Mouse (Mus musculus): ENCODE data around the gene Pgrmc2. TPM values are rescaled to one million over a fixed set of nuclear protein-coding genes. Genes with fewer than 3 reads are reported as not detected.

Pgrmc2 gene
- polyA plus RNA-seq, 1 experiment, result 1.9 TPM

GRCm38 (mm10) chr3:41058395-41058794 is 24.5 kb downstream of the Pgrmc2 start:
- H3K4me1 ChIP-seq (ENCODE audit: control insufficient read depth), result no peaks in the 10 kb centered on the region; the same call in 1 of the 2 replicates
- H3K36me3 ChIP-seq (ENCODE audit: control insufficient read depth), result peaks cover under 1% of the 10 kb centered on the region
- H3K9me3 ChIP-seq (ENCODE audit: control insufficient read depth, low read length), result no peaks in the 10 kb centered on the region; the same call in 1 of the 2 replicates
- H3K4me3 ChIP-seq (replicated peaks), result no peak overlapping the region
- TF ChIP-seq TAL1 (IDR thresholded peaks at IDR 0.05; ENCODE audit: low read length) (no peak), GATA1 (IDR thresholded peaks at IDR 0.05; ENCODE audit: low read length) (no peak)
- no peaks in the 10 kb centered on the region for H3K27me3 ChIP-seq (ENCODE audit: control insufficient read depth)

- Histone ChIP-seq H3K9me3 (ENCODE audit: control insufficient read depth, low read length) (no peaks in the 10 kb centered on the region; the same call in 1 of the 2 replicates), H3K36me3 (ENCODE audit: control insufficient read depth) (no peaks in the 10 kb centered on the region), H3K27me3 (ENCODE audit: control insufficient read depth) (no peaks in the 10 kb centered on the region), H3K4me3 (replicated peaks) (no peak overlapping the region), H3K4me1 (ENCODE audit: control insufficient read depth) (no peaks in the 10 kb centered on the region)
- TF ChIP-seq GATA1 (IDR thresholded peaks at IDR 0.05; ENCODE audit: low read length) (no peak), TAL1 (IDR thresholded peaks at IDR 0.05; ENCODE audit: low read length) (no peak)
These were observed 29.5 kb downstream of the Pgrmc2 start for GRCm38 (mm10) chr3:41053334-41053733.

DNA sequence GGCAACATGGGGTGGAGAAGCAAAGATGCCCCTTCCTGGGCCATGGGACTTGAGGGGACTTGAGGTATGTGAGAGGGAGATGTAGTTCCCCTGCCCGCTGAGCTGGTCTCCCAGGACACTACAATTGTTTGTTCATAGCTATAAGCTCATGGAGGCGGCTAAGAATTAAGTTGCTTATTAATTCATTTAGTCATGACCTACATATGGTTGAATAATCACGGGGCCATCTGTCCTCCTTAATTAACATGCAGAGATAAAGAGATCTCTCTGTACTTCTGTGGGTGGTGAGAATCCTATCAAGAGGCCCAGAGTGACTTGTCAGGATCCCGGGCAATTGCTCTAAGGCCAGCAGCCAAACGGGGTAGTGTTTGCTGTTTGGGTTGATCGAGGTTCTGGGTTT is 35.0 kb downstream of the Pgrmc2 start:
- peaks cover 7% of the 10 kb centered on the region for H3K4me1 ChIP-seq (ENCODE audit: control insufficient read depth)
- no peak for TF ChIP-seq GATA1 (IDR thresholded peaks at IDR 0.05; ENCODE audit: low read length)
- TF ChIP-seq TAL1 (IDR thresholded peaks at IDR 0.05; ENCODE audit: low read length), result no peak
- no peak overlapping the region for H3K4me3 ChIP-seq (replicated peaks)
- H3K27me3 ChIP-seq (ENCODE audit: control insufficient read depth), result no peaks in the 10 kb centered on the region
- H3K36me3 ChIP-seq (ENCODE audit: control insufficient read depth), result no peaks in the 10 kb centered on the region
- H3K9me3 ChIP-seq (ENCODE audit: control insufficient read depth, low read length), result no peaks in the 10 kb centered on the region

DNA sequence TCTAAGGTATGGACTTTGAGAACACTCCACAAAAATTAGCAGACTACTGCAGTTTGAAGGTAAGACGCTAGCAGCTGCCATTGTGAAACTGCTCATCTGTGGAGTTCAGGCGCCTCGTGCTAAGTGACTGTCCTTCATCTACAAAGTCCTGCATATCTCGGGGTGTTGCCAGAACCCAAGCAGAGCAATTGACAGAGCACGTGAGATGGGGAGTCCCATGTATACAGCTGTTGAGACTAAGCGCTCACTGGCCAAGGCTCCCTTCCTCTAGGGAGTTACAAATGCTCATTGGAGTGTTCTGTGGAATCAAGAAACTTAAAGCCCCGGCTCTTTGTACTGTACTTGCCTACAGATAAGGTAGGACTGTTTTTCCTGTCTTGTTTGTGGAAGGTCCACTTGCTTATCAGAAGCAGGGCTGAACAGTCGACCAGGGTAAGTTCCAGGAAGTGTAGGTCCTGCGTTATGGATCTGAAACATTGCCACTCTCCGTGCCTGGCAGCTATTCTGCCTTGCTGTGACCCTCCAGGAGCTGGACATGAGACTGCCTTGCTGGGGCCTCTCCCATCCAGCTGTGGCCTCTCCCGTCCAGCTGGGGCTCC is 39.0 kb downstream of the Pgrmc2 start:
- H3K4me1 ChIP-seq (ENCODE audit: control insufficient read depth), result peaks cover 7% of the 10 kb centered on the region
- no peaks in the 10 kb centered on the region for H3K9me3 ChIP-seq (ENCODE audit: control insufficient read depth, low read length)
- H3K36me3 ChIP-seq (ENCODE audit: control insufficient read depth), result no peaks in the 10 kb centered on the region
- H3K4me3 ChIP-seq (replicated peaks), result no peak overlapping the region
- H3K27me3 ChIP-seq (ENCODE audit: control insufficient read depth), result no peaks in the 10 kb centered on the region
- no peak for TF ChIP-seq GATA1 (IDR thresholded peaks at IDR 0.05; ENCODE audit: low read length)
- TF ChIP-seq TAL1 (IDR thresholded peaks at IDR 0.05; ENCODE audit: low read length), result no peak

- Histone ChIP-seq H3K36me3 (ENCODE audit: control insufficient read depth) (no peaks in the 10 kb centered on the region), H3K9me3 (ENCODE audit: control insufficient read depth, low read length) (no peaks in the 10 kb centered on the region), H3K4me1 (ENCODE audit: control insufficient read depth) (peaks cover 7% of the 10 kb centered on the region), H3K27me3 (ENCODE audit: control insufficient read depth) (no peaks in the 10 kb centered on the region), H3K4me3 (replicated peaks) (no peak overlapping the region)
- TF ChIP-seq TAL1 (IDR thresholded peaks at IDR 0.05; ENCODE audit: low read length) (no peak), GATA1 (IDR thresholded peaks at IDR 0.05; ENCODE audit: low read length) (no peak)
These were observed 40.5 kb downstream of the Pgrmc2 start for GRCm38 (mm10) chr3:41042195-41042938.

DNA sequence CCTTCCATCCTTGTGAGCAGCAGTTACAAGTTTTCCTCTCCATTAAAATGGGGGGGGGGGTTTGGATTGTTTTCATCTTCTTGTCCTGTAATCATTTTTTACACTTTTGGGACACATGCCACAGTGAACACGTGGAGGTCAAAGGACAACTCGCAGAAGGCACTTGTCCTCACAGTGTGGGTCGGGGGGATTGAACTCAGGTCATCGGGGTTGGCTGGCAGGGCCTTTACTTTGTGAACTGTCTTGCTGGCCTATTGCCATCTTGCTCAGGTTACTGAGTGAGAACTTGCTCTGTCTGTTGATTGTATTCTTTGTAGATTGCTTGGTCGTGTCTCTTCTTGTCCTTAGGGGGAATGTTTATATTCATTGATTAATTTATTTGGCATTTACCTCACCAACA is 41.6 kb downstream of the Pgrmc2 start:
- H3K9me3 ChIP-seq (ENCODE audit: control insufficient read depth, low read length), result no peaks in the 10 kb centered on the region
- no peaks in the 10 kb centered on the region for H3K27me3 ChIP-seq (ENCODE audit: control insufficient read depth)
- no peak overlapping the region for H3K4me3 ChIP-seq (replicated peaks)
- H3K36me3 ChIP-seq (ENCODE audit: control insufficient read depth), result no peaks in the 10 kb centered on the region
- H3K4me1 ChIP-seq (ENCODE audit: control insufficient read depth), result peaks cover 7% of the 10 kb centered on the region
- TF ChIP-seq TAL1 (IDR thresholded peaks at IDR 0.05; ENCODE audit: low read length), result no peak
- TF ChIP-seq GATA1 (IDR thresholded peaks at IDR 0.05; ENCODE audit: low read length), result no peak

- no peak for TF ChIP-seq GATA1 (IDR thresholded peaks at IDR 0.05; ENCODE audit: low read length)
- TF ChIP-seq TAL1 (IDR thresholded peaks at IDR 0.05; ENCODE audit: low read length), result no peak
These were observed 44.4 kb downstream of the Pgrmc2 start for GRCm38 (mm10) chr3:41038297-41038916.

DNA sequence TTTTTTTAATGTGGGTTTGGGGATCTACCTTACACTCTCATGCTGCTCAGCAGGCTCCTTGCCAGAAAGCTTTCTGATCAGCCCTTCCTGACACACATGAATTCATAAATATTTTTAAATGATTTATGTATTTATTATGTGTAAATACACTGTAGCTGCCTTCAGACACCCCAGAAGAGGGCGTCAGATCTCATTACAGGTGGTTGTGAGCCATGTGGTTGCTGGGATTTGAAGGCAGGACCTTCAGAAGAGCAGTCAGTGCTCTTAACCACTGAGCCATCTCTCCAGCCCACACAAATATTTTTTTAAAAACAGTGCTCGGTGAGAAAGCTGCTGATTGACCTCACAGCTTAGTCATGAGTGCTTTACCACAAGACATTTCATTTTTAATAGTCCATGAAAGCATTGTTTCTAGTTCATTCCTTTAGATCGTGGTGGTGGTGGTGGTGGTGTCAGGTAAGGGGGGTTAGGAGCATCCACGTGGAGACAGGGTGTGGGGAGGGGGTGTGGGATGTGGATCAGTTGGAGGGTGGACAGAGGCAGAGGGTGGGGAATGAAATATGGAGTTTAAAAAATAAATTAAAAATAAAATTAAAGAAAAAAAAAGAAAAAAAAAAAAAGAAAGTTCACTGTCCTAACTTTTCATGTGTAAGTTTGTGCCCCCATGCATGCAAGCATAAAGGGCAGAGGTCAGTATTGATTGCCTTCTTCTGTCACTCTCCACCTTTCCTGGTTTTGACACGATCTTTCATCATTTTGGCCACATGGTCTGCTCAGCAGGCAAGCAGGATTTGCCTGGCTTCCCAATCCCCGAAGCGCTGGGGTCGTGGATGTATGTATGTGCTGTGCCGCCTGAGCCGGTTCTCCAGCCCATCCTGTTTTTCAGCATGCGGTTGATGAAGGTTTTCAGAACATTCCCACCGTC is 51.3 kb downstream of the Pgrmc2 start:
- H3K4me1 ChIP-seq (ENCODE audit: control insufficient read depth), result no peaks in the 10 kb centered on the region
- no peak overlapping the region for H3K4me3 ChIP-seq (replicated peaks)
- no peaks in the 10 kb centered on the region for H3K36me3 ChIP-seq (ENCODE audit: control insufficient read depth)
- TF ChIP-seq GATA1 (IDR thresholded peaks at IDR 0.05; ENCODE audit: low read length), result no peak
- no peak for TF ChIP-seq TAL1 (IDR thresholded peaks at IDR 0.05; ENCODE audit: low read length)
- no peaks in the 10 kb centered on the region for H3K27me3 ChIP-seq (ENCODE audit: control insufficient read depth)
- no peaks in the 10 kb centered on the region for H3K9me3 ChIP-seq (ENCODE audit: control insufficient read depth, low read length)

More at GRCm38 (mm10) chr3:41038297-41038916, 44.4 kb downstream of the Pgrmc2 start:
- H3K27me3 ChIP-seq (ENCODE audit: control insufficient read depth), result no peaks in the 10 kb centered on the region
- H3K9me3 ChIP-seq (ENCODE audit: control insufficient read depth, low read length), result no peaks in the 10 kb centered on the region
- no peaks in the 10 kb centered on the region for H3K4me1 ChIP-seq (ENCODE audit: control insufficient read depth)
- no peaks in the 10 kb centered on the region for H3K36me3 ChIP-seq (ENCODE audit: control insufficient read depth)
- no peak overlapping the region for H3K4me3 ChIP-seq (replicated peaks)

Data from erythroblast, embryonic 14.5 days (primary cell).